Mouse (Mus musculus) G1E (cell line): ENCODE results near the gene H2-T24.

Experiments
- CTCF ChIP-seq: IDR thresholded peaks from 2 replicates; pipeline ENCODE4 v1.5.1; 2012; ENCODE audit warnings: low read depth, low read length, inconsistent platforms, mixed read lengths
- GATA1 ChIP-seq: IDR thresholded peaks from 2 replicates; pipeline ENCODE4 v1.6.1; 2012; ENCODE audit warnings: borderline replicate concordance, low read length, inconsistent platforms, mixed read lengths
- GATA2 ChIP-seq: IDR thresholded peaks from 2 replicates; pipeline ENCODE4 v1.6.1; 2012; ENCODE audit warnings: low read depth, low read length, inconsistent platforms, borderline replicate concordance
- POLR2AphosphoS5 ChIP-seq: IDR thresholded peaks from 2 replicates; pipeline ENCODE4 v1.6.1; 2012; ENCODE audit warnings: low read depth, low read length, inconsistent platforms; ENCODE audit not compliant: insufficient replicate concordance
- TAL1 ChIP-seq: conservative IDR thresholded peaks from 2 replicates; pipeline ENCODE4 v1.6.1; 2012; ENCODE audit warnings: low read depth, low read length, inconsistent platforms, mixed read lengths

DNA sequence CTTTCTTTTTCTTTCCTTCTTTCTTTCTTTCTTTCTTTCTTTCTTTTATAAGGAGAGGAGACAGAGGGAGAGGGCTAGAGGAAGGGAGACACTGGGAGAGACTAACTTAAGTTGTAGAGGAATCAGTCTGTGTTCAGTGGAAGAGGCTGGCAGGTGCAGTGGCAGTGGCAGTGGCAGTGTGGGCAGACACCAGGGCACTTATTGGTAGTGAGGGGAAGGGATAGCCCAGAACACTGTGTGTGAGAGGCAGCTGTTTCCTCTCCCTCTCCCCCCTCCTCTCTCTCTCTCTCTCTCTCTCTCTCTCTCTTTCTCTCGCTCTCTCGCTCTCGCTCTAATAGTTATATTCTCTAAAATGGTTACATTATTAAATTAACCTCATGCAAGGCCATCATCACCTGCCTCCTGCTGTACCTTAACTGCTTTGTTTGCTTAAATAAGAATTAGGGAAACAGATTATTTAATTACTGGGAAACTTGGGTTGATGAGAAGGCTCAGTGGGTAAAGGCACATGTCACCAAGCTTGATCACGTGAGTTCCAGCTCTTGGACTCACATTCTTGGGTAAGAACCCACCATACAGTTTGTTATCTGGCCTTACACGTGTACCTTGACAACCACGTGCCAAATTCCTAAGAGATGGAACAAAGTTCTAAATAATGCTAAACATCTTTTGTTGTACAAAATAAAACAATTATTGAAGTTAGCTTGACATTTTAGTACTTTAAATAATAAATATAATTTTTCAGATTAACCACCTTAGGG lies 21.6 kb downstream of the H2-T24 start:
- TF ChIP-seq CTCF (no peak), GATA1 (no peak), TAL1 (no peak), POLR2AphosphoS5 (no peak), GATA2 (no peak)
